Mouse (Mus musculus) lung, adult 2 months (tissue): Measurements from ENCODE around the gene Gm16485.

Experiments
- CTCF ChIP-seq: fragments of 200-500 bp; IDR thresholded peaks from 2 replicates; pipeline ENCODE4 v1.5.1; 2011; ENCODE audit warnings: mild to moderate bottlenecking, low read length, control low read depth; ENCODE audit not compliant: insufficient read depth
- POLR2A ChIP-seq: fragments of 200-500 bp; IDR thresholded peaks from 2 replicates; pipeline ENCODE4 v1.6.1; 2011; ENCODE audit warnings: low read depth, mild to moderate bottlenecking, control low read depth, low read length, borderline replicate concordance; ENCODE audit errors: extremely low read depth

GRCm38 (mm10) chr9:8927561-8927960 lies 44.0 kb upstream of the Gm16485 start:
- TF ChIP-seq POLR2A (no peak), CTCF (no peak)
